Mouse (Mus musculus) spleen, postnatal 36 days (tissue): ENCODE data around the gene Rprd1b.
A peak's percentile ranks its signal among the peaks of the same experiment; 100 is the strongest.

ENCODE experiments used
- DNase-seq, 2 experiments: peaks; one replicate each; pipeline ENCODE4 v3.0.0; 2022; ENCODE audit warnings: low spot score in 2 of 2, mixed read lengths in 1 of 2

Rprd1b gene

GRCm38 (mm10) chr2:158146223-158146622 is 117.9 kb downstream of the Rprd1b start, which contains the start of gene Tgm2:
Tgm2 (minus strand) TSS chr2:158146436.
- DNase-seq = peak; percentile 85 to 89

GRCm38 (mm10) chr2:158146971-158147370 is 118.7 kb downstream of the Rprd1b start:
- no peak for DNase-seq

GRCm38 (mm10) chr2:158151077-158151476 is 122.8 kb downstream of the Rprd1b start:
- DNase-seq = no peak

- DNase-seq = no peak
Observed at GRCm38 (mm10) chr2:158152685-158153309, 124.5 kb downstream of the Rprd1b start.

GRCm38 (mm10) chr2:158153728-158154343 is 125.5 kb downstream of the Rprd1b start:
- DNase-seq = peak; percentile 41 to 56

- DNase-seq = no peak
Observed at GRCm38 (mm10) chr2:158154641-158155040, 126.3 kb downstream of the Rprd1b start.

- no peak for DNase-seq
Observed at GRCm38 (mm10) chr2:158155101-158155500, 126.8 kb downstream of the Rprd1b start.

GRCm38 (mm10) chr2:158155615-158156014 is 127.3 kb downstream of the Rprd1b start:
- DNase-seq = no peak

GRCm38 (mm10) chr2:158156487-158156886 is 128.2 kb downstream of the Rprd1b start:
- no peak for DNase-seq

GRCm38 (mm10) chr2:158157654-158158053 is 129.4 kb downstream of the Rprd1b start:
- no peak for DNase-seq

GRCm38 (mm10) chr2:158159376-158160235 is 131.3 kb downstream of the Rprd1b start:
- peak; percentile 44 to 56 for DNase-seq

- peak; percentile 45 to 54 for DNase-seq
Observed at GRCm38 (mm10) chr2:158161761-158162160, 133.5 kb downstream of the Rprd1b start.

GRCm38 (mm10) chr2:158163034-158163433 is 134.7 kb downstream of the Rprd1b start:
- no peak for DNase-seq

- no peak for DNase-seq
Observed at GRCm38 (mm10) chr2:158165776-158166175, 137.5 kb downstream of the Rprd1b start.

GRCm38 (mm10) chr2:158166628-158167027 is 138.3 kb downstream of the Rprd1b start:
- DNase-seq = peak; percentile 92 to 93

- no peak for DNase-seq
Observed at GRCm38 (mm10) chr2:158167496-158168205, 139.4 kb downstream of the Rprd1b start.

GRCm38 (mm10) chr2:158168741-158169211 is 140.5 kb downstream of the Rprd1b start:
- DNase-seq = no peak

- no peak for DNase-seq
Observed at GRCm38 (mm10) chr2:158169351-158169750, 141.1 kb downstream of the Rprd1b start.

GRCm38 (mm10) chr2:158169771-158170170 is 141.5 kb downstream of the Rprd1b start:
- no peak for DNase-seq

- no peak for DNase-seq
Observed at GRCm38 (mm10) chr2:158170394-158170793, 142.1 kb downstream of the Rprd1b start.

GRCm38 (mm10) chr2:158174438-158174837 is 146.1 kb downstream of the Rprd1b start:
- peak; percentile 58 to 62 for DNase-seq

- peak; percentile 51 to 53 for DNase-seq
Observed at GRCm38 (mm10) chr2:158174958-158175357, 146.7 kb downstream of the Rprd1b start.
